ENCODE assay signal across 1 mouse cellular context in the genomic region with DNA sequence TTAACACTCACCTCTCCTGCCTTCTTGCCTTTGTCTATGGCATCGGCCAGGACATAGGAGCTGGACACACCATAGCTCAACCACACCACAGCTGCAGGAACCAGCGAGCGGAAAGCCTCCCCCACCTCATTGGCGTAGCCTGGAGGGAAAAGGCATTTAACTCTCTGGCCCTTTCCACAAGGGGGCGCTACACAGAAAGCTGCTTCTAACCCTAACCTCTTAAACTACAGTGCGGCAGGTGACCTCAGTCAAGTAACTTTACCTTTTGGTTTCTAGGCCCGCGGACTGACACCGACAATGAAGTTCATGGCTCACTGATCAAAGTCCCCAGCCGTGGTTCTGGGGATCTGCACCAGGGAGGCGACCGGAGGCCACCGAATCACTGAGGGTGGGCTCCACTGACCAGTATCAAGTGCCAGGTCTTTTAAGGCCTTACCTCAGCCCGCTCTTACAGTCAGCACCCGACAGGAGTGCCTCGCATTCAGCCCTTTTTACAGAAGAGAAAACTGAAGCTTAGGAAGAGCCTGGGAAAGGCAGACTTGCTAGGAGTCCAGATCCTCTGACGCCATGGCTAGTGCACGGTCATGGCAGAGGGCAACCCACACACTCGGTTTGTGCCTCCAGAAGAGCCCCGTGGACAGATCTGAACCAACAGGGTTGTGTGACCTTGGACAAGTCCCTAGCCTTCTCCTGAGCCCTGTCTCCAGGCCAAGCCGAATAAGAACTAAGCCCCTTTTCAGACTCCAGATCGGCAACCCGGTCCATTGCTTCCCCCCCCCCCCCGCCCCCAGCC.
TF ChIP-seq lines count a peak whose summit lies in the region.

No protein-coding gene starts in this region.

TF ChIP-seq in CH12.LX, 34 proteins besides CTCF, POLR2A, EP300 and RAD21 (continued from another document):
- TF ChIP-seq TBP (conservative IDR thresholded peaks at IDR 0.05; ENCODE audit: low read depth, low read length) (no peak), MAZ (IDR thresholded peaks at IDR 0.05; ENCODE audit: low read depth, low read length) (no peak), IRF4 (IDR thresholded peaks at IDR 0.05; ENCODE audit: low read depth, low read length) (peak; percentile 43; the same call in 1 of the 2 replicates), GABPA (IDR thresholded peaks at IDR 0.05; ENCODE audit: insufficient replicate concordance, low read depth, low read length) (no peak)
TF ChIP-seq in CH12.LX: peak in this region for 7.
